In genomic region chr2:116177155-116177554, GRCm38 (mm10) we compare ENCODE assay signal across 35 mouse cellular contexts.
"Had no signal": no experiment of that assay in that cellular context is flagged by ENCODE, and none has a peak within 500 bp of the region (broad histone marks: within the 10 kb centered on the region; RNA-seq: fewer than 3 reads in every experiment).

No protein-coding gene starts in this region.

- ATAC-seq: hindbrain, embryonic 16.5 days; hindbrain, postnatal 0 days; inflammation-experienced regulatory T-cells, adult 6 months; intestine, embryonic 15.5 days; intestine, embryonic 16.5 days; intestine, postnatal 0 days had no signal

- H3K4me2 ChIP-seq: heart, embryonic 11.5 days; heart, embryonic 12.5 days; heart, embryonic 13.5 days; heart, embryonic 15.5 days; hindbrain, embryonic 12.5 days; hindbrain, embryonic 13.5 days; hindbrain, embryonic 14.5 days; hindbrain, embryonic 15.5 days; intestine, embryonic 15.5 days; kidney, embryonic 15.5 days had no signal

- H3K9me3 ChIP-seq: heart, embryonic 12.5 days; heart, embryonic 13.5 days; heart, embryonic 15.5 days; hindbrain, embryonic 10.5 days; hindbrain, embryonic 12.5 days; hindbrain, embryonic 13.5 days; hindbrain, embryonic 15.5 days; intestine, embryonic 15.5 days; kidney, embryonic 15.5 days had no signal

- H3K4me1 ChIP-seq: heart, embryonic 12.5 days; heart, embryonic 13.5 days; heart, embryonic 15.5 days; hindbrain, embryonic 10.5 days; hindbrain, embryonic 12.5 days; hindbrain, embryonic 13.5 days; hindbrain, embryonic 15.5 days; intestine, embryonic 15.5 days; kidney, embryonic 15.5 days had no signal

- H3K4me3 ChIP-seq: heart, embryonic 12.5 days; heart, embryonic 13.5 days; heart, embryonic 15.5 days; hindbrain, embryonic 10.5 days; hindbrain, embryonic 12.5 days; hindbrain, embryonic 13.5 days; hindbrain, embryonic 15.5 days; intestine, embryonic 15.5 days; kidney, embryonic 15.5 days; layer of hippocampus, adult 2 months; left cerebral cortex, adult 2 months had no signal

- H3K9ac ChIP-seq: heart, embryonic 12.5 days; heart, embryonic 13.5 days; heart, embryonic 15.5 days; hindbrain, embryonic 12.5 days; hindbrain, embryonic 13.5 days; hindbrain, embryonic 14.5 days; hindbrain, embryonic 15.5 days; intestine, embryonic 15.5 days; kidney, embryonic 15.5 days had no signal

- H3K27ac ChIP-seq: heart, embryonic 13.5 days; heart, embryonic 15.5 days; hindbrain, embryonic 10.5 days; hindbrain, embryonic 12.5 days; hindbrain, embryonic 13.5 days; hindbrain, embryonic 14.5 days; hindbrain, embryonic 15.5 days; hindbrain, postnatal 0 days; intestine, embryonic 15.5 days; kidney, embryonic 15.5 days; kidney, postnatal 0 days; layer of hippocampus, adult 2 months; left cerebral cortex, adult 2 months had no signal

- DNase-seq: heart, postnatal 10 days; heart, postnatal 14 days; heart, postnatal 36 days; heart, postnatal 4 days; kidney, adult 11 months; kidney, adult 18-20 months; kidney, adult 2 months; kidney, adult 8-10 months; kidney, adult 9 months; kidney, postnatal 10 days; kidney, postnatal 14 days; kidney, postnatal 25 days; kidney, postnatal 36 days; kidney, postnatal 4 days; layer of hippocampus, adult 9-11 months; layer of hippocampus, postnatal 36 days had no signal

- H3K27me3 ChIP-seq: heart, embryonic 12.5 days; heart, embryonic 13.5 days; heart, embryonic 15.5 days; hindbrain, embryonic 12.5 days; hindbrain, embryonic 13.5 days; hindbrain, embryonic 15.5 days; intestine, embryonic 15.5 days; kidney, embryonic 15.5 days had no signal

- H3K36me3 ChIP-seq: heart, embryonic 12.5 days; heart, embryonic 13.5 days; heart, embryonic 15.5 days; hindbrain, embryonic 10.5 days; hindbrain, embryonic 12.5 days; hindbrain, embryonic 13.5 days; hindbrain, embryonic 15.5 days; intestine, embryonic 15.5 days; kidney, embryonic 15.5 days had no signal
